ENCODE assay signal across 25 mouse cellular contexts in genomic region chr8:66119294-66119693, GRCm38 (mm10).
"Had no signal": no experiment of that assay in that cellular context is flagged by ENCODE, and none has a peak within 500 bp of the region (broad histone marks: within the 10 kb centered on the region; RNA-seq: fewer than 3 reads in every experiment).

No protein-coding gene starts in this region.

- H3K36me3 ChIP-seq: heart, embryonic 10.5 days; heart, embryonic 12.5 days; hindbrain, embryonic 10.5 days; hindbrain, embryonic 12.5 days; intestine, embryonic 15.5 days; limb, embryonic 10.5 days; limb, embryonic 12.5 days had no signal

- DNase-seq: gastrocnemius, postnatal 14 days; gastrocnemius, postnatal 36 days; heart, adult 18-20 months; heart, postnatal 10 days; heart, postnatal 4 days; kidney, adult 18-20 months; kidney, adult 8-10 months; kidney, postnatal 10 days; kidney, postnatal 25 days; kidney, postnatal 4 days; layer of hippocampus, postnatal 36 days; liver had no signal

- H3K27me3 ChIP-seq: heart, embryonic 12.5 days; hindbrain, embryonic 12.5 days; intestine, embryonic 15.5 days; limb, embryonic 12.5 days had no signal

- H3K4me3 ChIP-seq: heart, embryonic 10.5 days; heart, embryonic 12.5 days; hindbrain, embryonic 10.5 days; hindbrain, embryonic 12.5 days; intestine, embryonic 15.5 days; layer of hippocampus, adult 2 months; limb, embryonic 10.5 days; limb, embryonic 12.5 days had no signal

- H3K27ac ChIP-seq: heart, embryonic 10.5 days; hindbrain, embryonic 10.5 days; hindbrain, embryonic 12.5 days; hindbrain, embryonic 14.5 days; intestine, embryonic 15.5 days; layer of hippocampus, adult 2 months; limb, embryonic 10.5 days; limb, embryonic 12.5 days had no signal

- H3K4me1 ChIP-seq: heart, embryonic 10.5 days; heart, embryonic 12.5 days; hindbrain, embryonic 10.5 days; hindbrain, embryonic 12.5 days; intestine, embryonic 15.5 days; limb, embryonic 10.5 days; limb, embryonic 12.5 days had no signal

- H3K9me3 ChIP-seq: heart, embryonic 10.5 days; heart, embryonic 12.5 days; hindbrain, embryonic 10.5 days; hindbrain, embryonic 12.5 days; intestine, embryonic 15.5 days; limb, embryonic 10.5 days; limb, embryonic 12.5 days had no signal

- ATAC-seq: hindbrain, embryonic 16.5 days; inflammation-experienced regulatory T-cells, adult 6 months; intestine, embryonic 15.5 days; intestine, postnatal 0 days had no signal

- H3K9ac ChIP-seq: heart, embryonic 12.5 days; hindbrain, embryonic 12.5 days; hindbrain, embryonic 14.5 days; intestine, embryonic 15.5 days; limb, embryonic 12.5 days had no signal

- H3K4me2 ChIP-seq: heart, embryonic 12.5 days; hindbrain, embryonic 12.5 days; hindbrain, embryonic 14.5 days; intestine, embryonic 15.5 days; limb, embryonic 12.5 days; liver, embryonic 11.5 days had no signal
